Comparison of ENCODE assay signal across 14 mouse cellular contexts in genomic region chr17:74458711-74459408, GRCm38 (mm10). TPM values are rescaled to one million over a fixed set of nuclear protein-coding genes. Genes with fewer than 3 reads are reported as not detected.
DNase-seq lines count a peak whose midpoint lies in the region; ATAC-seq and TF ChIP-seq lines count a peak whose summit lies in the region.
"Had no signal": no experiment of that assay in that cellular context is flagged by ENCODE, and none has a peak within 500 bp of the region (broad histone marks: within the 10 kb centered on the region; RNA-seq: fewer than 3 reads in every experiment).

TSS of gene Nlrc4 (minus strand) at chr17:74459142.

- no peak for TF ChIP-seq POLR2A in bone marrow macrophage, adult 2 months (IDR thresholded peaks at IDR 0.05; ENCODE audit: borderline replicate concordance, low read depth, low read length)

- no peak within 1 kb of the TSS for H3K4me3 ChIP-seq in hindbrain, embryonic 14.5 days (replicated peaks; ENCODE audit: low read length)
- no peak within 1 kb of the TSS for H3K4me3 ChIP-seq in hindbrain, embryonic 13.5 days
- peak within 1 kb of the TSS; percentile 60 for H3K4me3 ChIP-seq in bone marrow macrophage, adult 2 months (ENCODE audit: insufficient read depth, low read length)
- no peak within 1 kb of the TSS for H3K4me3 ChIP-seq in forebrain, embryonic 13.5 days
- H3K4me3 ChIP-seq: liver, embryonic 13.5 days; midbrain, embryonic 13.5 days; neural tube, embryonic 13.5 days had no signal

- ATAC-seq in hindbrain, embryonic 14.5 days (ENCODE audit: low FRiP score), result no peak
- ATAC-seq in hindbrain, embryonic 13.5 days (ENCODE audit: low FRiP score), result no peak
- ATAC-seq in megakaryocyte, adult 5-6 weeks (ENCODE audit: poor library complexity, severe bottlenecking), result peak; percentile 94
- no peak for ATAC-seq in cerebellum, adult (ENCODE audit: insufficient number of reproducible peaks, low FRiP score, low TSS enrichment)
- no peak for ATAC-seq in forebrain, embryonic 13.5 days
- ATAC-seq: midbrain, embryonic 13.5 days had no signal

- no peaks in the 10 kb centered on the region for H3K27me3 ChIP-seq in hindbrain, embryonic 14.5 days (ENCODE audit: control insufficient read depth, insufficient read depth, low read length)
- no peaks in the 10 kb centered on the region for H3K27me3 ChIP-seq in hindbrain, embryonic 13.5 days
- H3K27me3 ChIP-seq in forebrain, embryonic 13.5 days, result no peaks in the 10 kb centered on the region
- H3K27me3 ChIP-seq: liver, embryonic 13.5 days; midbrain, embryonic 13.5 days; neural tube, embryonic 13.5 days had no signal

- no peak for TF ChIP-seq CTCF in bone marrow macrophage, adult 2 months (IDR thresholded peaks at IDR 0.05; ENCODE audit: low read depth, low read length)

- H3K4me1 ChIP-seq in hindbrain, embryonic 14.5 days (replicated peaks; ENCODE audit: control insufficient read depth, insufficient read depth, low read length), result no peaks in the 10 kb centered on the region
- H3K4me1 ChIP-seq in hindbrain, embryonic 13.5 days (replicated peaks), result no peaks in the 10 kb centered on the region
- H3K4me1 ChIP-seq in bone marrow macrophage, adult 2 months (ENCODE audit: control insufficient read depth, insufficient read depth, low read length), result peaks cover 32% of the 10 kb centered on the region
- no peaks in the 10 kb centered on the region for H3K4me1 ChIP-seq in forebrain, embryonic 13.5 days
- H3K4me1 ChIP-seq: liver, embryonic 13.5 days; neural tube, embryonic 13.5 days had no signal

- H3K9me3 ChIP-seq in hindbrain, embryonic 14.5 days (ENCODE audit: control insufficient read depth, low read length), result no peaks in the 10 kb centered on the region
- H3K9me3 ChIP-seq in hindbrain, embryonic 13.5 days, result no peaks in the 10 kb centered on the region
- H3K9me3 ChIP-seq in forebrain, embryonic 13.5 days (replicated peaks), result no peaks in the 10 kb centered on the region
- H3K9me3 ChIP-seq: liver, embryonic 13.5 days; midbrain, embryonic 13.5 days; neural tube, embryonic 13.5 days had no signal

- 58% methylated on average over 8 of the region's 8 CpGs for WGBS in hindbrain, embryonic 14.5 days
- WGBS in hindbrain, embryonic 13.5 days, result 59% methylated on average over 8 of the region's 8 CpGs
- 57% methylated on average over 8 of the region's 8 CpGs for WGBS in forebrain, embryonic 13.5 days

- H3K36me3 ChIP-seq in hindbrain, embryonic 14.5 days (replicated peaks; ENCODE audit: control insufficient read depth, insufficient read depth), result no peaks in the 10 kb centered on the region
- H3K36me3 ChIP-seq in hindbrain, embryonic 13.5 days, result no peaks in the 10 kb centered on the region
- no peaks in the 10 kb centered on the region for H3K36me3 ChIP-seq in forebrain, embryonic 13.5 days (ENCODE audit: poor library complexity, severe bottlenecking)
- H3K36me3 ChIP-seq: liver, embryonic 13.5 days; midbrain, embryonic 13.5 days; neural tube, embryonic 13.5 days had no signal

- DNase-seq in hindbrain, embryonic 14.5 days (ENCODE audit: low spot score), result peak; percentile 14
- DNase-seq in 416B (ENCODE audit: low read depth), result peak; percentile 68
- no peak for DNase-seq in right cerebral cortex, postnatal 10 days (ENCODE audit: low spot score in 2 of 2)
- DNase-seq: gastrocnemius, postnatal 10 days; kidney, postnatal 14 days; liver, embryonic 13.5 days; right cerebral cortex, postnatal 25 days had no signal

- H3K9ac ChIP-seq in hindbrain, embryonic 14.5 days, result no peak within 1 kb of the TSS
- H3K9ac ChIP-seq in hindbrain, embryonic 13.5 days, result no peak within 1 kb of the TSS
- H3K9ac ChIP-seq in forebrain, embryonic 13.5 days, result no peak within 1 kb of the TSS
- H3K9ac ChIP-seq: liver, embryonic 13.5 days; midbrain, embryonic 13.5 days; neural tube, embryonic 13.5 days had no signal

- H3K27ac ChIP-seq in hindbrain, embryonic 14.5 days, result no peak within 1 kb of the TSS
- H3K27ac ChIP-seq in hindbrain, embryonic 13.5 days, result no peak within 1 kb of the TSS
- H3K27ac ChIP-seq in bone marrow macrophage, adult 2 months (ENCODE audit: insufficient read depth, low read depth, low read length), result peak within 1 kb of the TSS; percentile 85
- H3K27ac ChIP-seq in forebrain, embryonic 13.5 days, result no peak within 1 kb of the TSS
- H3K27ac ChIP-seq: liver, embryonic 13.5 days; midbrain, embryonic 13.5 days; neural tube, embryonic 13.5 days had no signal

- H3K4me2 ChIP-seq in hindbrain, embryonic 14.5 days (replicated peaks), result no peak within 1 kb of the TSS
- no peak within 1 kb of the TSS for H3K4me2 ChIP-seq in hindbrain, embryonic 13.5 days
- no peak within 1 kb of the TSS for H3K4me2 ChIP-seq in forebrain, embryonic 13.5 days
- H3K4me2 ChIP-seq: liver, embryonic 13.5 days; midbrain, embryonic 13.5 days; neural tube, embryonic 13.5 days had no signal

RNA-seq across cellular contexts. Expression of gene Nlrc4, which starts in this region (rescaled TPM):
- polyA plus RNA-seq in hindbrain, embryonic 14.5 days (2014; fragmentation: Nextera tagmentation; extraction: Ambion mirVana), result 0.38 and 0.44 TPM in 2 replicates
- polyA plus RNA-seq in hindbrain, embryonic 13.5 days (2015; fragmentation: Nextera tagmentation; extraction: Ambion mirVana), result 0.29 and 0.53 TPM in 2 replicates
- 14.5 and 15.9 TPM in 2 replicates for polyA plus RNA-seq in bone marrow macrophage, adult 2 months (2012; ENCODE audit: insufficient read depth, insufficient read length, missing spikeins)
- total RNA-seq in megakaryocyte, adult 5-6 weeks (2015), result 7.3 and 9.3 TPM in 2 replicates
- total RNA-seq in megakaryocyte, adult 5-6 weeks (2017), result 12.1 and 12.5 TPM in 2 replicates
- 0.23 and 0.31 TPM in 2 replicates for polyA plus RNA-seq in forebrain, embryonic 13.5 days (2015; fragmentation: Nextera tagmentation; extraction: Ambion mirVana)

Comparison
In these comparisons a context has a peak if more than half of its experiments do, and no peak if none do; other contexts are left out.
1. RNA of gene Nlrc4 (polyA plus RNA-seq): 14.5 to 15.9 TPM in bone marrow macrophage, adult 2 months; 0.38 to 0.44 TPM in hindbrain, embryonic 14.5 days, 0.23 to 0.31 TPM in forebrain, embryonic 13.5 days and 0.29 to 0.53 TPM in hindbrain, embryonic 13.5 days; every median in the first group is over 10 times any median in the second.
2. Peak in DNase-seq in hindbrain, embryonic 14.5 days; RNA of the gene not detected or under 1 TPM.